Mouse (Mus musculus): ENCODE data around the gene Lepr.

Gene Lepr

GRCm38 (mm10) chr4:101717367-101718121 is at the start of gene Lepr:
Gene Lepr (plus strand): TSS chr4:101717404.
- DNase-seq (ENCODE audit: low spot score) = no peak

- DNase-seq (ENCODE audit: low spot score) = no peak
These were observed 48.0 kb upstream of the Lepr start for GRCm38 (mm10) chr4:101669161-101669560.

GRCm38 (mm10) chr4:101669811-101670210 is 47.4 kb upstream of the Lepr start:
- DNase-seq (ENCODE audit: low spot score) = no peak

- no peak for DNase-seq (ENCODE audit: low spot score)
These were observed 42.4 kb upstream of the Lepr start for GRCm38 (mm10) chr4:101674790-101675189.

- peak; percentile 26 for DNase-seq (ENCODE audit: low spot score)
These were observed 41.5 kb upstream of the Lepr start for GRCm38 (mm10) chr4:101675726-101676125.

GRCm38 (mm10) chr4:101682620-101683019 is 34.6 kb upstream of the Lepr start:
- DNase-seq (ENCODE audit: low spot score) = no peak

GRCm38 (mm10) chr4:101683086-101683485 is 34.1 kb upstream of the Lepr start:
- DNase-seq (ENCODE audit: low spot score) = peak; percentile 21

- DNase-seq (ENCODE audit: low spot score) = no peak
These were observed 32.4 kb upstream of the Lepr start for GRCm38 (mm10) chr4:101684821-101685220.

- DNase-seq (ENCODE audit: low spot score) = no peak
These were observed 30.9 kb upstream of the Lepr start for GRCm38 (mm10) chr4:101686227-101686810.

- DNase-seq (ENCODE audit: low spot score) = no peak
These were observed 28.0 kb upstream of the Lepr start for GRCm38 (mm10) chr4:101689241-101689640.

GRCm38 (mm10) chr4:101689645-101690044 is 27.6 kb upstream of the Lepr start:
- DNase-seq (ENCODE audit: low spot score) = no peak

GRCm38 (mm10) chr4:101692892-101693291 is 24.3 kb upstream of the Lepr start:
- DNase-seq (ENCODE audit: low spot score) = no peak

GRCm38 (mm10) chr4:101694529-101694928 is 22.7 kb upstream of the Lepr start:
- no peak for DNase-seq (ENCODE audit: low spot score)

- no peak for DNase-seq (ENCODE audit: low spot score)
These were observed 20.0 kb upstream of the Lepr start for GRCm38 (mm10) chr4:101697236-101697635.

GRCm38 (mm10) chr4:101699423-101699822 is 17.8 kb upstream of the Lepr start:
- DNase-seq (ENCODE audit: low spot score) = no peak

- no peak for DNase-seq (ENCODE audit: low spot score)
These were observed 16.1 kb upstream of the Lepr start for GRCm38 (mm10) chr4:101700892-101701640.

GRCm38 (mm10) chr4:101705325-101705724 is 11.9 kb upstream of the Lepr start:
- no peak for DNase-seq (ENCODE audit: low spot score)

GRCm38 (mm10) chr4:101707234-101707633 is 10.0 kb upstream of the Lepr start:
- no peak for DNase-seq (ENCODE audit: low spot score)

GRCm38 (mm10) chr4:101707953-101708352 is 9.3 kb upstream of the Lepr start:
- DNase-seq (ENCODE audit: low spot score) = no peak

- no peak for DNase-seq (ENCODE audit: low spot score)
These were observed 6.8 kb upstream of the Lepr start for GRCm38 (mm10) chr4:101710361-101710760.

GRCm38 (mm10) chr4:101711100-101711499 is 6.1 kb upstream of the Lepr start:
- DNase-seq (ENCODE audit: low spot score) = no peak

- no peak for DNase-seq (ENCODE audit: low spot score)
These were observed 4.6 kb upstream of the Lepr start for GRCm38 (mm10) chr4:101712563-101712962.

GRCm38 (mm10) chr4:101715302-101715701 is 1.9 kb upstream of the Lepr start:
- peak; percentile 34 for DNase-seq (ENCODE audit: low spot score)
